Mouse (Mus musculus) layer of hippocampus, postnatal 14 days (tissue): ENCODE measurements around the gene Prss53. TPM values are rescaled to one million over a fixed set of nuclear protein-coding genes. Genes with fewer than 3 reads are reported as not detected.

Experiments used
- total RNA-seq, 2 experiments: library from RNA; stranded (reverse); gene quantifications; 2 replicates each; pipeline ENCODE4 v1.2.3; 2021

Gene Prss53
- total RNA-seq, 2 experiments from 2014 or later, result 0.98 to 1.4 TPM

Other genes with a start within 250 kb of the Prss53 start
- gene Bcl7c, start 182.0 kb downstream of the Prss53 start, total RNA-seq, result 10 to 100 TPM; 30.3 to 38.0 TPM
- gene Ctf1, start 178.2 kb downstream of the Prss53 start, total RNA-seq, result 1 to 10 TPM; 3.2 to 5.4 TPM
- not detected for gene Ctf2, start 158.8 kb downstream of the Prss53 start, total RNA-seq
- gene Fbxl19, start 146.4 kb downstream of the Prss53 start, total RNA-seq, result 10 to 100 TPM; 73.0 to 73.5 TPM
- 10 to 100 TPM; 22.4 to 22.7 TPM for gene Orai3, start 121.2 kb downstream of the Prss53 start, total RNA-seq
- 10 to 100 TPM; 38.2 to 41.8 TPM for gene Setd1a, start 114.3 kb downstream of the Prss53 start, total RNA-seq
- gene Gm49388, start 105.4 kb downstream of the Prss53 start, total RNA-seq, result 1 to 10 TPM; 4.1 to 4.7 TPM
- 1 to 10 TPM; 5.9 to 6.6 TPM for gene Hsd3b7, start 90.4 kb downstream of the Prss53 start, total RNA-seq
- gene Stx4a, start 66.7 kb downstream of the Prss53 start, total RNA-seq, result 10 to 100 TPM; 51.4 to 59.6 TPM
- 100 to 1,000 TPM; 341 to 360 TPM for gene Stx1b, start 66.4 kb downstream of the Prss53 start, total RNA-seq
- 10 to 100 TPM; 28.1 to 29.0 TPM for gene Zfp646, start 14.7 kb downstream of the Prss53 start, total RNA-seq
- gene Zfp668, start 14.1 kb downstream of the Prss53 start, total RNA-seq, result 10 to 100 TPM; 22.4 to 23.9 TPM
- not detected for gene Gm21974, start 4.5 kb upstream of the Prss53 start, total RNA-seq
- gene Vkorc1, start 4.6 kb upstream of the Prss53 start, total RNA-seq, result 10 to 100 TPM; 20.2 to 24.7 TPM
- 10 to 100 TPM; 38.5 to 48.9 TPM for gene Bckdk, start 13.1 kb upstream of the Prss53 start, total RNA-seq
- 10 to 100 TPM; 24.0 to 30.0 TPM for gene Kat8, start 21.5 kb upstream of the Prss53 start, total RNA-seq
- under 1 TPM in 1 of 2 experiments, not detected in 1; 0.60 TPM for gene Prss8, start 39.1 kb upstream of the Prss53 start, total RNA-seq
- gene Prss36, start 55.8 kb upstream of the Prss53 start, total RNA-seq, result 10 to 100 TPM; 12.2 to 12.4 TPM
- 100 to 1,000 TPM; 328 to 375 TPM for gene Fus, start 76.5 kb upstream of the Prss53 start, total RNA-seq
- 1 to 10 TPM; 1.5 to 4.3 TPM for gene Pycard, start 102.9 kb upstream of the Prss53 start, total RNA-seq
- under 1 TPM; 0.25 to 0.36 TPM for gene Trim72, start 113.0 kb upstream of the Prss53 start, total RNA-seq
- gene Itgam, start 171.7 kb upstream of the Prss53 start, total RNA-seq, result 10 to 100 TPM; 11.1 to 13.1 TPM
- gene Gm49368, start 171.7 kb upstream of the Prss53 start, total RNA-seq, result under 1 TPM in 1 of 2 experiments, not detected in 1; 0.12 TPM
- gene Itgax, start 238.6 kb upstream of the Prss53 start, total RNA-seq, result under 1 TPM; 0.26 to 0.39 TPM